In genomic region chr12:53300964-53301363, GRCm38 (mm10) we compare ENCODE assay signal across 9 mouse cellular contexts. TPM values are rescaled to one million over a fixed set of nuclear protein-coding genes. Genes with fewer than 3 reads are reported as not detected.
DNase-seq lines count a peak whose midpoint lies in the region; ATAC-seq lines count a peak whose summit lies in the region.
"Had no signal": no experiment of that assay in that cellular context is flagged by ENCODE, and none has a peak within 500 bp of the region (broad histone marks: within the 10 kb centered on the region; RNA-seq: fewer than 3 reads in every experiment).

No protein-coding gene starts in this region.

- peak; percentile 36 for DNase-seq in CD4-positive, CD25-positive, alpha-beta regulatory T cell, adult 2 months (ENCODE audit: low read depth, low spot score)
- peak; percentile 31 to 34 for DNase-seq in left cerebral cortex, adult 18-20 months (ENCODE audit: low spot score in 2 of 2)
- no peak for DNase-seq in left cerebral cortex, postnatal 10 days (ENCODE audit: extremely low spot score in 1 of 2, low spot score in 2 of 2)
- peak; percentile 14 for DNase-seq in R1 (ENCODE audit: low read depth, low spot score)
- DNase-seq in kidney, adult 9 months: peak; percentile 48
- no peak for DNase-seq in gastrocnemius, postnatal 25 days
- DNase-seq in natural killer cell, adult 2 months (ENCODE audit: low spot score in 2 of 2): no peak

- ATAC-seq in CD4-positive, CD25-positive, alpha-beta regulatory T cell, adult 4 months: no peak

- intact Hi-C loops in left cerebral cortex, postnatal 10 days (cut with DNase I): no loop called here

RNA-seq across cellular contexts. Expression of gene Npas3, which starts 52.5 kb away (rescaled TPM):
- polyA plus RNA-seq in CD4-positive, CD25-positive, alpha-beta regulatory T cell, adult 4 months (2017; shearing (Covaris generic)): under 1 TPM in 1 of 2 experiments, not detected in 1; 0.15 TPM
- 10 to 100 TPM; 18.5 to 22.3 TPM for total RNA-seq in left cerebral cortex, adult 18-20 months (2021)
- total RNA-seq in left cerebral cortex, postnatal 10 days (2021): 10 to 100 TPM; 32.8 to 33.8 TPM
- total RNA-seq in gastrocnemius, postnatal 25 days (2021): under 1 TPM; 0.23 to 0.24 TPM
- polyA plus RNA-seq: macrophage had no signal

Comparison
In these comparisons a context has a peak if more than half of its experiments do, and no peak if none do; other contexts are left out.
1. DNase-seq: peak in CD4-positive, CD25-positive, alpha-beta regulatory T cell, adult 2 months (single experiment), left cerebral cortex, adult 18-20 months (2 of 2), R1 (single experiment) and kidney, adult 9 months (single experiment); none in left cerebral cortex, postnatal 10 days (0 of 2), gastrocnemius, postnatal 25 days (single experiment) and natural killer cell, adult 2 months (0 of 2).
2. RNA of gene Npas3, which starts 52.5 kb away (total RNA-seq): 32.8 to 33.8 TPM in left cerebral cortex, postnatal 10 days and 18.5 to 22.3 TPM in left cerebral cortex, adult 18-20 months; 0.23 to 0.24 TPM in gastrocnemius, postnatal 25 days; every median in the first group is over 10 times any median in the second.